In the genomic region with DNA sequence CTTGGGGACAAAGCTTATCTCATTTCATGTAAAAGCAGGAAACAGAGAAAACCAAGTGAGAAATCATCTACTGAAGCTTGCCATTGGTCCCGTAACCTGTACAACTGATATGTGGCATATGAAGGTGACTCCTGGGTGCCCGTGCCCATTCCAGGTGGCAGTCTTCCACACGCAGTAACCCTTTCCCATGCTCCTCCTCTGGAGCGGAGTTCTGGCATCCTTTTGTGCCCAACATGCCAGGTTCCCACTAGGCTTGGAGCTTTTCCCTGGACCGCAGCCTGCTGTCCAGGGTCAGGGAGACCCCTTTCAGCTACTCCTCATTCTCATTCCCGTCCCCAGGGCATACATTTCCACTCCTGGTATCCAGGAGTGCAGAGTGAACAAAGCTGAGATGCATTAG, we compare ENCODE assay signal across 21 mouse cellular contexts.
"Had no signal": no experiment of that assay in that cellular context is flagged by ENCODE, and none has a peak within 500 bp of the region (broad histone marks: within the 10 kb centered on the region; RNA-seq: fewer than 3 reads in every experiment).

No protein-coding gene starts in this region.

- DNase-seq: kidney, adult 18-20 months; kidney, adult 9 months; kidney, postnatal 14 days; kidney, postnatal 4 days; layer of hippocampus, adult 9-11 months; layer of hippocampus, postnatal 36 days; liver; lung, adult 18-20 months; lung, postnatal 10 days; lung, postnatal 36 days; midbrain, embryonic 14.5 days; thymus, adult 18-20 months; thymus, postnatal 4 days had no signal

- H3K27ac ChIP-seq: left cerebral cortex, adult 2 months; limb, embryonic 10.5 days; limb, embryonic 13.5 days; liver, embryonic 12.5 days; liver, embryonic 15.5 days; lung, embryonic 15.5 days; midbrain, embryonic 10.5 days had no signal

- H3K4me1 ChIP-seq: limb, embryonic 10.5 days; limb, embryonic 13.5 days; liver, embryonic 12.5 days; liver, embryonic 15.5 days; lung, embryonic 15.5 days; megakaryocyte, embryonic 14.5 days; midbrain, embryonic 10.5 days had no signal

- H3K9me3 ChIP-seq: limb, embryonic 10.5 days; limb, embryonic 13.5 days; liver, embryonic 12.5 days; liver, embryonic 15.5 days; lung, embryonic 15.5 days; megakaryocyte, embryonic 14.5 days; midbrain, embryonic 10.5 days had no signal

- H3K9ac ChIP-seq: limb, embryonic 13.5 days; liver, embryonic 12.5 days; liver, embryonic 15.5 days; lung, embryonic 15.5 days had no signal

- ATAC-seq: liver, embryonic 12.5 days had no signal

- H3K4me3 ChIP-seq: left cerebral cortex, adult 2 months; limb, embryonic 10.5 days; limb, embryonic 13.5 days; liver, embryonic 12.5 days; liver, embryonic 15.5 days; lung, embryonic 15.5 days; megakaryocyte, embryonic 14.5 days; midbrain, embryonic 10.5 days had no signal

- H3K4me2 ChIP-seq: limb, embryonic 13.5 days; liver, embryonic 12.5 days; liver, embryonic 15.5 days; lung, embryonic 15.5 days had no signal

- H3K36me3 ChIP-seq: limb, embryonic 10.5 days; limb, embryonic 13.5 days; liver, embryonic 12.5 days; liver, embryonic 15.5 days; lung, embryonic 15.5 days; midbrain, embryonic 10.5 days had no signal

- H3K27me3 ChIP-seq: limb, embryonic 13.5 days; liver, embryonic 12.5 days; liver, embryonic 15.5 days; lung, embryonic 15.5 days had no signal
